Mouse (Mus musculus) liver, adult 10 weeks (tissue): ENCODE measurements around the gene Olfr1030. TPM values are rescaled to one million over a fixed set of nuclear protein-coding genes. Genes with fewer than 3 reads are reported as not detected.

Source experiments
- polyA plus RNA-seq: library from polyadenylated mRNA; stranded (reverse); fragments of 350-450 nt; fragmentation: Illumina TruSeq; extraction: RNeasy Lipid Tissue Mini Kit (QIAGEN cat#74804); gene quantifications from one replicate; pipeline ENCODE4 v1.2.3, GENCODE M21; 2014; ENCODE audit warnings: low read depth, low replicate concordance

Olfr1030 gene
- not detected for polyA plus RNA-seq

GRCm38 (mm10) chr2:85978976-85979375 is at the start of gene Olfr1030:
Gene Olfr1030, plus strand, starts transcription at chr2:85979276.

GRCm38 (mm10) chr2:85950137-85950536 is 28.9 kb upstream of the Olfr1030 start, which contains the start of gene Olfr1028:
Gene Olfr1028, plus strand, starts transcription at chr2:85950437.

DNA sequence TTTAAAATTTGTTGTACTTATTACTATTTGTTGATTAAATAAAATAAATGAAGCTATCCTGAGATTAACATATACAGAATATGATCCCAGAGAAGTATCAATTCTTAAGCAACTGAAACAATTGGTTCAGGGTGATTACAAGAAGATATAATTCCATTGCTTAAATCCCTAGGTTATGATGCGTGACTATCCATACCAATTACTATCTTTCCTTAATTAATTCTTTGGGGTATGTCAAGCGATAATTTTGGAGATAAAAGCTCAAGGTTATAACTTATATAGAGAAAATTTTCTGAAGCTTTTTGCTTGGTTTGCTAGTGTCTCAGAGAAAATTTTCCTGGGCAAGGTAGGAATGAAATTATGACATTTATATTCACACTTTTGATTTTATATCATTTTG is 5.5 kb upstream of the Olfr1030 start, which contains the start of gene Olfr1029:
Gene Olfr1029, plus strand, starts transcription at position 301 of the 400 bp plus-strand sequence.

GRCm38 (mm10) chr2:85990004-85990403 is 10.9 kb downstream of the Olfr1030 start, which contains the start of gene Olfr1031:
Gene Olfr1031, plus strand, starts transcription at chr2:85990304.

DNA sequence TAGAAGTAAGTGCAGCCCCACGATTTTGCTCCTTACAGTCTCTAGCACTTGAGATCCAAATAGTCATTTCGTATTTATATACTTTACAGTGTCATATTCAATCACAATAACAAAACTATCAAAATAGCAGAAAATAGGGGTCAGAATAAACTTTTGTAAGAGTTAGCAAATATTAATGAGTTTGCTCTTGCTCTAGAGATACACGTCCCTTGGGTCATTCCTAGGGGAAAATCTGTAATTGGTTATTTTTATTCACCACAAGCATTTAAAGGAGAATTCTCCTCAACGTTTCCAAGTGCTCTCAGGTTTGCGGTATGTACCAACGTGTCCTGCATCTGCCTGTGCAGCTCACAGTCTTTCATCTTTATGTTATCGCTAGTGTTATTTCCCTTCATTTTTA is 26.2 kb downstream of the Olfr1030 start, which contains the start of gene Olfr1032:
Gene Olfr1032, plus strand, starts transcription at position 301 of the 400 bp plus-strand sequence.

GRCm38 (mm10) chr2:86020406-86020805 is 41.3 kb downstream of the Olfr1030 start, which contains the start of gene Olfr1033:
Gene Olfr1033, plus strand, starts transcription at chr2:86020633.

Other genes with a start within 250 kb of the Olfr1030 start
- not detected for gene Olfr1012, start 216.5 kb upstream of the Olfr1030 start, polyA plus RNA-seq
- not detected for gene Olfr1013, start 212.2 kb upstream of the Olfr1030 start, polyA plus RNA-seq
- not detected for gene Olfr1014, start 206.6 kb upstream of the Olfr1030 start, polyA plus RNA-seq
- gene Olfr1015, start 197.3 kb upstream of the Olfr1030 start, polyA plus RNA-seq = not detected
- not detected for gene Olfr1016, start 176.7 kb upstream of the Olfr1030 start, polyA plus RNA-seq
- gene Olfr1018, start 160.8 kb upstream of the Olfr1030 start, polyA plus RNA-seq = not detected
- not detected for gene Olfr1019, start 133.8 kb upstream of the Olfr1030 start, polyA plus RNA-seq
- not detected for gene Olfr1020, start 132.2 kb upstream of the Olfr1030 start, polyA plus RNA-seq
- gene Olfr1022, start 110.7 kb upstream of the Olfr1030 start, polyA plus RNA-seq = not detected
- not detected for gene Olfr1023, start 93.6 kb upstream of the Olfr1030 start, polyA plus RNA-seq
- not detected for gene Olfr1024, start 74.2 kb upstream of the Olfr1030 start, polyA plus RNA-seq
- gene Olfr1025-ps1, start 64.1 kb upstream of the Olfr1030 start, polyA plus RNA-seq = not detected
- not detected for gene Olfr1026, start 57.7 kb upstream of the Olfr1030 start, polyA plus RNA-seq
- not detected for gene Olfr1028, start 28.8 kb upstream of the Olfr1030 start, polyA plus RNA-seq
- gene Olfr1029, start 5.4 kb upstream of the Olfr1030 start, polyA plus RNA-seq = 0.13 TPM
- not detected for gene Olfr1031, start 11.0 kb downstream of the Olfr1030 start, polyA plus RNA-seq
- not detected for gene Olfr1032, start 26.3 kb downstream of the Olfr1030 start, polyA plus RNA-seq
- 14.7 TPM for gene Olfr1033, start 41.4 kb downstream of the Olfr1030 start, polyA plus RNA-seq
- 5.8 TPM for gene Olfr1034, start 66.6 kb downstream of the Olfr1030 start, polyA plus RNA-seq
- not detected for gene Olfr1036, start 94.7 kb downstream of the Olfr1030 start, polyA plus RNA-seq
- not detected for gene Olfr1037, start 108.1 kb downstream of the Olfr1030 start, polyA plus RNA-seq
- gene Olfr1039, start 156.7 kb downstream of the Olfr1030 start, polyA plus RNA-seq = not detected
- not detected for gene Olfr1040, start 167.5 kb downstream of the Olfr1030 start, polyA plus RNA-seq
- gene Olfr1042, start 182.6 kb downstream of the Olfr1030 start, polyA plus RNA-seq = not detected
- gene Olfr1043, start 188.2 kb downstream of the Olfr1030 start, polyA plus RNA-seq = not detected
- gene Olfr1044, start 198.5 kb downstream of the Olfr1030 start, polyA plus RNA-seq = not detected
- not detected for gene Olfr52, start 206.4 kb downstream of the Olfr1030 start, polyA plus RNA-seq
- not detected for gene Olfr1045, start 223.7 kb downstream of the Olfr1030 start, polyA plus RNA-seq
- gene Olfr1046, start 240.0 kb downstream of the Olfr1030 start, polyA plus RNA-seq = not detected